Mouse (Mus musculus) liver, embryonic 14.5 days (tissue): ENCODE measurements at regions not wholly inside any gene's neighbourhood (a gene's known extent, or its start where the extent isn't known, plus 50 kb on each side); places are given as distances from the start of the nearest gene placed in this dataset.

Experiments
- ATAC-seq: fragments of 200-750 bp; cut with Nextera tagmentation; 2 replicates; pipeline ENCODE4 v1.8.0; 2017; ENCODE audit warnings: moderate number of reproducible peaks, mild to moderate bottlenecking, moderate library complexity; ENCODE audit not compliant: insufficient read depth
- DNase-seq, 3 experiments: peaks; one replicate each; pipeline ENCODE4 v3.0.0-alpha.2; 2012 to 2013; ENCODE audit warnings: low read depth in 3 of 3, low spot score in 3 of 3
- H3K27ac ChIP-seq: fragments of 300-500 bp; sonication (generic); 2 replicates; pipeline ENCODE4 v1.5.1; 2014; ENCODE audit warnings: moderate library complexity, mild to moderate bottlenecking, control low read depth, inconsistent platforms
- H3K27me3 ChIP-seq: fragments of 300-500 bp; sonication (generic); 2 replicates; pipeline ENCODE4 v1.6.1; 2014; ENCODE audit warnings: mild to moderate bottlenecking, low read length, moderate library complexity; ENCODE audit not compliant: control insufficient read depth, insufficient read depth
- H3K36me3 ChIP-seq: fragments of 300-500 bp; sonication (generic); replicated peaks from 2 replicates; pipeline ENCODE4 v1.6.1; 2014; ENCODE audit warnings: low read depth; ENCODE audit not compliant: control insufficient read depth, insufficient read depth
- H3K4me1 ChIP-seq, 2 experiments: fragments of 200-500 bp in 1 of 2; fragments of 300-500 bp in 1 of 2; sonication (generic) in 1 of 2; replicated peaks; 2 replicates each; pipeline ENCODE4 v1.6.1; 2012 to 2014; ENCODE audit warnings: antibody characterized with exemption in 1 of 2, inconsistent platforms in 1 of 2, low read length in 1 of 2; ENCODE audit not compliant: control insufficient read depth in 2 of 2, insufficient read depth in 2 of 2
- H3K4me2 ChIP-seq: fragments of 300-500 bp; sonication (generic); 2 replicates; pipeline ENCODE4 v1.6.1; 2014; ENCODE audit warnings: low read depth, mild to moderate bottlenecking, control low read depth, moderate library complexity
- H3K4me3 ChIP-seq, 2 experiments: fragments of 200-500 bp in 1 of 2; fragments of 300-500 bp in 1 of 2; sonication (generic) in 1 of 2; 2 replicates each; pipeline ENCODE4 v1.5.1; 2012 to 2014; ENCODE audit warnings: low read depth in 2 of 2, low read length in 2 of 2, mild to moderate bottlenecking in 2 of 2, control low read depth in 1 of 2, inconsistent platforms in 1 of 2, moderate library complexity in 1 of 2; ENCODE audit not compliant: insufficient read depth in 1 of 2
- H3K9ac ChIP-seq: fragments of 300-500 bp; sonication (generic); replicated peaks from 2 replicates; pipeline ENCODE4 v1.6.1; 2014; ENCODE audit warnings: mild to moderate bottlenecking, control low read depth, moderate library complexity
- H3K9me3 ChIP-seq: fragments of 300-500 bp; sonication (generic); 2 replicates; pipeline ENCODE4 v1.6.1; 2016; ENCODE audit warnings: low read length, mixed read lengths; ENCODE audit not compliant: control insufficient read depth
- CTCF ChIP-seq: IDR thresholded peaks from 2 replicates; pipeline ENCODE4 v1.5.1; 2016; ENCODE audit warnings: antibody characterized with exemption, low read depth, control low read depth
- EP300 ChIP-seq: IDR thresholded peaks from 2 replicates; pipeline ENCODE4 v1.6.1; 2016; ENCODE audit warnings: antibody characterized with exemption, low read depth
- WGBS: fragments of 180-500 bp; shearing (Covaris S2); extraction: QIAGEN DNeasy Blood & Tissue Kit; methylation state at CpG from one replicate; pipeline ENCODE4 v1.1.7; 2014; ENCODE audit not compliant: insufficient replicate concordance; 5-methylcytosine and 5-hydroxymethylcytosine counted together

GRCm38 (mm10) chr16:95863565-95863964 is 127.2 kb downstream of the Psmg1 start:
- TF ChIP-seq EP300 (no peak), CTCF (no peak)
- 40% methylated on average over 4 of the region's 4 CpGs for WGBS

GRCm38 (mm10) chr16:95862621-95863020 is 128.1 kb downstream of the Psmg1 start:
- Histone ChIP-seq H3K36me3 (no peaks in the 10 kb centered on the region), H3K27me3 (no peaks in the 10 kb centered on the region), H3K9me3 (no peaks in the 10 kb centered on the region), H3K27ac (no peak overlapping the region), H3K9ac (no peak overlapping the region), H3K4me1 (peaks cover 0 to 24% of the 10 kb centered on the region in 2 experiments; a peak in 2 of 4 replicates), H3K4me2 (no peak overlapping the region), H3K4me3 (no peak overlapping the region)
- TF ChIP-seq EP300 (no peak), CTCF (no peak)
- ATAC-seq (peak; percentile 29; the same call in 1 of the 2 replicates), DNase-seq (no peak)
- WGBS, result 4% methylated on average over 3 of the region's 3 CpGs

More at GRCm38 (mm10) chr16:95863565-95863964, 127.2 kb downstream of the Psmg1 start:
- Histone ChIP-seq H3K36me3 (no peaks in the 10 kb centered on the region), H3K4me3 (no peak overlapping the region), H3K27ac (no peak overlapping the region), H3K9ac (no peak overlapping the region), H3K9me3 (no peaks in the 10 kb centered on the region), H3K4me1 (peaks cover 0 to 24% of the 10 kb centered on the region in 2 experiments; a peak in 2 of 4 replicates), H3K27me3 (no peaks in the 10 kb centered on the region), H3K4me2 (no peak overlapping the region)
- DNase-seq (no peak), ATAC-seq (no peak)

GRCm38 (mm10) chr16:95861231-95861690 is 129.5 kb downstream of the Psmg1 start:
- H3K27me3 ChIP-seq, result no peaks in the 10 kb centered on the region
- peak; percentile 58 for ATAC-seq
- 9% methylated on average over 12 of the region's 12 CpGs for WGBS
- H3K36me3 ChIP-seq, result no peaks in the 10 kb centered on the region
- no peak for TF ChIP-seq EP300
- TF ChIP-seq CTCF, result no peak
- peaks cover 0 to 24% of the 10 kb centered on the region in 2 experiments; a peak in 2 of 4 replicates for H3K4me1 ChIP-seq
- no peaks in the 10 kb centered on the region for H3K9me3 ChIP-seq
- no peak overlapping the region for H3K27ac ChIP-seq
- no peak for DNase-seq
- no peak overlapping the region for H3K9ac ChIP-seq
- no peak overlapping the region for H3K4me2 ChIP-seq
- no peak overlapping the region for H3K4me3 ChIP-seq

- Histone ChIP-seq H3K27me3 (no peaks in the 10 kb centered on the region), H3K9ac (no peak overlapping the region), H3K9me3 (no peaks in the 10 kb centered on the region), H3K4me1 (peaks cover 0 to 24% of the 10 kb centered on the region in 2 experiments; a peak in 2 of 4 replicates), H3K4me3 (no peak overlapping the region), H3K27ac (no peak overlapping the region), H3K36me3 (no peaks in the 10 kb centered on the region), H3K4me2 (no peak overlapping the region)
- DNase-seq (no peak), ATAC-seq (no peak)
- TF ChIP-seq EP300 (no peak), CTCF (no peak)
- WGBS, result 22% methylated on average over 9 of the region's 9 CpGs
These were observed 129.9 kb downstream of the Psmg1 start for GRCm38 (mm10) chr16:95860810-95861209.

GRCm38 (mm10) chr16:95860111-95860510 is 130.6 kb downstream of the Psmg1 start:
- Histone ChIP-seq H3K4me1 (peaks cover 0 to 25% of the 10 kb centered on the region in 2 experiments; a peak in 2 of 4 replicates), H3K36me3 (no peaks in the 10 kb centered on the region), H3K4me3 (no peak overlapping the region), H3K9me3 (no peaks in the 10 kb centered on the region), H3K27me3 (no peaks in the 10 kb centered on the region), H3K27ac (no peak overlapping the region), H3K4me2 (no peak overlapping the region), H3K9ac (no peak overlapping the region)
- 57% methylated on average over 5 of the region's 5 CpGs for WGBS
- TF ChIP-seq EP300 (no peak), CTCF (no peak)
- ATAC-seq (no peak), DNase-seq (no peak)
